Mouse (Mus musculus): Measurements from ENCODE around the gene Galns. TPM values are rescaled to one million over a fixed set of nuclear protein-coding genes. Genes with fewer than 3 reads are reported as not detected.

Galns gene
- total and polyA plus RNA-seq, 3 experiments = 16.4 to 25.6 (median 25.6) TPM

DNA sequence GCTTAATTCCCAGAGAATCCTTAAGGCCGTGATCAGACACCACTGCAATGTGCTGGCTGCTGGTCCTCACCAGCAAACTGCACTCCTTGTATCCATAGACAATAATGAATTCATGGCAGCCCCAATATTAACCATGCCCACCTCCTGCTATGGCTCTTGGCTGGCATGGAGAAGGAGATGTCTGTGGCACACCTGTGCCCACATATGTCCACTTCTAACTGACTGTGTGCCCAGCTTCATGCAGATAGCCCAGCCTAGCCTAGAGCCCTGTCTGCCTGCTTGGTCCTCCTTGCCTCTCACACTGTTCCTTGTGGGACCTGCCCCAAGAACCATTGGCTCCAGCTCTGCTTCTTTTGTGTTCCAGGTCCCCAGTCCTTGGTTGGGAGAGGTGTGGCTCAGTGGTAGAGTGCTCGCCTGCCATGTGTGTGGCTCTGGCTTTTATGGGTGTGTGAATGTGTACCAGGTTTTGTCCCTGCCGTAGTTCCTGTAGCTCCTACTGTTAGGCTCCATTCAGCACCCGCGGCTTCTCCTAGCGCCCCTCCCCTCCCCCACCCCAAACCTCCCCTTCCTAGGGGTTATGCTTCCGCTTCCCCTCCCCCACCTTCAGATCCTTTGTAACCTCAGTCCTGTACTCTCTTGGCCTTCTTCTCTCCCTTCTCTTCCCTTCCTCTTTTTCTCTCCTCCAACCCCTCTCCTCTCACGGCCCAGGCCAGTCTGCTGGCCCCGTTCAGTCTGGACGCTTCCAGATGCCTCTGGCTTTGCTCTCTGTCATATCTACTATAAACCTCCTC is 53.8 kb downstream of the Galns start:
- H3K4me3 ChIP-seq (replicated peaks in 1 of 3; ENCODE audit: low read depth in 2 of 3, low read length in 2 of 3, poor library complexity in 1 of 3) = peak overlapping the region; percentile 63 to 79 (median 71)
- H3K36me3 ChIP-seq (replicated peaks in 1 of 2; ENCODE audit: control insufficient read depth in 1 of 2, insufficient read depth in 1 of 2, low read length in 1 of 2) = no peaks in the 10 kb centered on the region

DNA sequence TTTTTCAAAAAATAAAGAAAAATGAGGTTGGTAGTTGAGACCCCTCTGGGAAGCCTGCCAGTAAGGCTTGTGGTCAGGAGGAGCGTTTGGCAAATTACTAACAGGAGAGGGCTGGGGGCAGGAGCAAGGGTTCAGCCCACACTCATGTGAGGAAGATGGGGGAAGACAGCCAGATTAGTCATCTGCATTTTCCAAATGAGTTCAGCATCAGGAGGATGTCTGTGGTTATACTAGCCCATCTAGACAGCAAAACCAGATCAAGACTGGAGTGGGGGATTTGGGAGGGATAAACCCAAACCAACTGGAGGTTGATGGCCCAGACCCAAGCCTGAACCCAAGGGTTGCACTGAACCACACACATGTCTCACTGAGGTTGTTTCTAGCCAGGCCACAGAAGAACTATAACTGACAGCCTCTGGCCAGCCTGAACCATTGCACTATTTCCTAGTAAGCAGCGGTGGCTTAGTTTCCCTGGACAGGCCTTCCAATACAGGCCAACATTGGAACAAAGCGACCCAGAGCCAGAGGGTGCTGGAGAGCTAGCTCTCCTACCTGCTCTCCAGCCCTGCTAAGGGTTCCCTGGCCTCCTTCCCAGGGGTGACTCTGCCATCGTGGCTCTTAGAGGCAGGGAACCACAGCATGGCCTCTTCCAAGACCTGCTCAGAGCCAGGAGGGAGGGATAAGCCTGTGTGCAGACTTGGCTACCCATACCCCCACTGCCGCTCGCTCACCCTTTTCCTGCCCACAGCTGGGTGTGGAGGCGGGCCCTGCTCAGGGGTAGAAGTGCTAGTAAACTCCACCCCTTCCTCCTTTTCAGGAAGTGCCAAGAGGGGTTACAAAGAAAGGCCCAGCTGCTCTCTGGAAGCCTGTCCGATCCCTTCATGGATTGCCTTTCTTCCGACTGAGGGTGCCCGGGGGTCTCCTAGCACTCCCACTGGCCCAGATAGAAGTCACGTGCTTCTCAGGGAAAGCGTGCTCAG is 54.9 kb downstream of the Galns start:
- in situ Hi-C loops (cut with MboI; ENCODE audit: low pct_ligation_motif_present, low pct_unique_long_range_greater_than_20kb, low sequenced_read_pairs) = no loop called here
- Histone ChIP-seq H3K4me2 (ENCODE audit: insufficient read depth, low read depth, poor library complexity, severe bottlenecking) (peak overlapping the region; percentile 84), H3K27me3 (replicated peaks) (no peaks in the 10 kb centered on the region), H3K36me3 (replicated peaks in 1 of 2; ENCODE audit: control insufficient read depth in 1 of 2, insufficient read depth in 1 of 2, low read length in 1 of 2) (no peaks in the 10 kb centered on the region), H3K79me2 (replicated peaks; ENCODE audit: control insufficient read depth, extremely low read depth, insufficient read depth, poor library complexity, severe bottlenecking) (no peaks in the 10 kb centered on the region), H3K9ac (ENCODE audit: insufficient read depth, low read depth) (peak overlapping the region; percentile 90), H3K4me1 (ENCODE audit: control insufficient read depth in 1 of 2, insufficient read depth in 2 of 2) (peaks cover 12 to 43% of the 10 kb centered on the region in 2 experiments), H3K27ac (ENCODE audit: insufficient read depth, low read depth) (peak overlapping the region; percentile 59), H3K9me3 (replicated peaks; ENCODE audit: low read length) (no peaks in the 10 kb centered on the region), H3K4me3 (replicated peaks in 1 of 3; ENCODE audit: low read depth in 2 of 3, low read length in 2 of 3, poor library complexity in 1 of 3) (peak overlapping the region; percentile 63 to 79 (median 71))
- dilution Hi-C loops (cut with MboI; ENCODE audit: extremely low pct_ligation_motif_present, extremely low pct_unique_long_range_greater_than_20kb, low sequenced_read_pairs) = no loop called here
- DNase-seq (ENCODE audit: extremely low read depth) = peak; percentile 87
- TF ChIP-seq SMC3 (IDR thresholded peaks at IDR 0.05; ENCODE audit: low read depth, low read length) (no peak), JUN (IDR thresholded peaks at IDR 0.05; ENCODE audit: insufficient read depth, low read depth, low read length) (no peak), ELF1 (IDR thresholded peaks at IDR 0.05; ENCODE audit: low read depth, low read length) (peak; percentile 96), HCFC1 (IDR thresholded peaks at IDR 0.05; ENCODE audit: low read depth, low read length) (peak; percentile 69), CTCF (conservative IDR thresholded peaks at IDR 0.05 in 1 of 2, IDR thresholded peaks at IDR 0.05 in 1 of 2; ENCODE audit: low read depth in 2 of 2, low read length in 2 of 2) (no peak), CHD2 (IDR thresholded peaks at IDR 0.05; ENCODE audit: low read length) (peak; percentile 49; the same call in 1 of the 2 replicates), MEF2A (IDR thresholded peaks at IDR 0.05; ENCODE audit: borderline replicate concordance, low read depth, low read length) (peak; percentile 25; the same call in 1 of the 2 replicates), MXI1 (IDR thresholded peaks at IDR 0.05; ENCODE audit: low read depth, low read length) (peak; percentile 65; the same call in 1 of the 2 replicates), JUND (conservative IDR thresholded peaks at IDR 0.05; ENCODE audit: low read depth, low read length) (no peak), CHD1 (IDR thresholded peaks at IDR 0.05; ENCODE audit: low read depth, low read length) (no peak), TCF12 (IDR thresholded peaks at IDR 0.05; ENCODE audit: low read depth, low read length) (peak; percentile 79), MAX (IDR thresholded peaks at IDR 0.05; ENCODE audit: low read length) (peak; percentile 72), BHLHE40 (IDR thresholded peaks at IDR 0.05; ENCODE audit: low read depth, low read length) (peak; percentile 69), PAX5 (IDR thresholded peaks at IDR 0.05; ENCODE audit: low read length) (no peak), RAD21 (IDR thresholded peaks at IDR 0.05; ENCODE audit: low read depth, low read length) (no peak), E2F4 (IDR thresholded peaks at IDR 0.05; ENCODE audit: insufficient replicate concordance, low read depth, low read length) (no peak), SIN3A (IDR thresholded peaks at IDR 0.05; ENCODE audit: low read length) (peak; percentile 80), POLR2A (IDR thresholded peaks at IDR 0.05; ENCODE audit: low read depth, low read length) (peak; percentile 84), ETS1 (conservative IDR thresholded peaks at IDR 0.05; ENCODE audit: low read depth, low read length) (peak; percentile 38), MAFK (IDR thresholded peaks at IDR 0.05; ENCODE audit: insufficient replicate concordance, low read length) (no peak), ZNF384 (IDR thresholded peaks at IDR 0.05; ENCODE audit: low read depth, low read length) (no peak), KAT2A (IDR thresholded peaks at IDR 0.05; ENCODE audit: insufficient replicate concordance, low read length) (peak; percentile 57; the same call in 1 of the 2 replicates), TBP (conservative IDR thresholded peaks at IDR 0.05; ENCODE audit: low read depth, low read length) (0 out of 2 replicates have a peak, but pooled peaks have one; percentile 50)

More for the DNA sequence above, 53.8 kb downstream of the Galns start:
- peak overlapping the region; percentile 90 for H3K9ac ChIP-seq (ENCODE audit: insufficient read depth, low read depth)
- DNase-seq (ENCODE audit: extremely low read depth) = peak; percentile 63
- H3K9me3 ChIP-seq (replicated peaks; ENCODE audit: low read length) = no peaks in the 10 kb centered on the region
- TF ChIP-seq SMC3 (IDR thresholded peaks at IDR 0.05; ENCODE audit: low read depth, low read length) (no peak), TCF12 (IDR thresholded peaks at IDR 0.05; ENCODE audit: low read depth, low read length) (no peak), MXI1 (IDR thresholded peaks at IDR 0.05; ENCODE audit: low read depth, low read length) (no peak), ZNF384 (IDR thresholded peaks at IDR 0.05; ENCODE audit: low read depth, low read length) (no peak), EP300 (IDR thresholded peaks at IDR 0.05; ENCODE audit: low read length) (no peak), BHLHE40 (IDR thresholded peaks at IDR 0.05; ENCODE audit: low read depth, low read length) (no peak), MAFK (IDR thresholded peaks at IDR 0.05; ENCODE audit: insufficient replicate concordance, low read length) (no peak), CHD1 (IDR thresholded peaks at IDR 0.05; ENCODE audit: low read depth, low read length) (no peak), UBTF (IDR thresholded peaks at IDR 0.05; ENCODE audit: low read depth, low read length) (0 out of 2 replicates have a peak, but pooled peaks have one; percentile 43), JUND (conservative IDR thresholded peaks at IDR 0.05; ENCODE audit: low read depth, low read length) (no peak), CHD2 (IDR thresholded peaks at IDR 0.05; ENCODE audit: low read length) (peak; percentile 82), NRF1 (IDR thresholded peaks at IDR 0.05; ENCODE audit: low read depth, low read length) (no peak), TBP (conservative IDR thresholded peaks at IDR 0.05; ENCODE audit: low read depth, low read length) (no peak; the same call in 1 of the 2 replicates), E2F4 (IDR thresholded peaks at IDR 0.05; ENCODE audit: insufficient replicate concordance, low read depth, low read length) (no peak), IRF4 (IDR thresholded peaks at IDR 0.05; ENCODE audit: low read depth, low read length) (no peak), GABPA (IDR thresholded peaks at IDR 0.05; ENCODE audit: insufficient replicate concordance, low read depth, low read length) (no peak)
- in situ Hi-C loops (cut with MboI; ENCODE audit: low pct_ligation_motif_present, low pct_unique_long_range_greater_than_20kb, low sequenced_read_pairs) = no loop called here
- peaks cover 8 to 35% of the 10 kb centered on the region in 2 experiments for H3K4me1 ChIP-seq (ENCODE audit: control insufficient read depth in 1 of 2, insufficient read depth in 2 of 2)
- no peaks in the 10 kb centered on the region for H3K79me2 ChIP-seq (replicated peaks; ENCODE audit: control insufficient read depth, extremely low read depth, insufficient read depth, poor library complexity, severe bottlenecking)
- dilution Hi-C loops (cut with MboI; ENCODE audit: extremely low pct_ligation_motif_present, extremely low pct_unique_long_range_greater_than_20kb, low sequenced_read_pairs) = no loop called here
- no peaks in the 10 kb centered on the region for H3K27me3 ChIP-seq (replicated peaks)
- H3K27ac ChIP-seq (ENCODE audit: insufficient read depth, low read depth) = peak overlapping the region; percentile 67
- H3K4me2 ChIP-seq (ENCODE audit: insufficient read depth, low read depth, poor library complexity, severe bottlenecking) = peak overlapping the region; percentile 84
